Mouse (Mus musculus) embryonic facial prominence, embryonic 10.5 days (tissue): ENCODE data around the gene Gm2030. TPM values are rescaled to one million over a fixed set of nuclear protein-coding genes. Genes with fewer than 3 reads are reported as not detected.
"Not testable (repeated sequence)": the region's sequence is repeated elsewhere in the genome, so short reads cannot be mapped to it uniquely, and the experiment has no call there.

Experiments
- DNase-seq: peaks from one replicate; pipeline ENCODE4 v3.0.0-alpha.2; 2017; ENCODE audit warnings: low spot score
- H3K27ac ChIP-seq: fragments of 300-500 bp; sonication (generic); replicated peaks from 2 replicates; pipeline ENCODE4 v1.5.1; 2016; ENCODE audit warnings: mild to moderate bottlenecking
- H3K27me3 ChIP-seq: fragments of 300-500 bp; sonication (generic); replicated peaks from 2 replicates; pipeline ENCODE4 v1.6.1; 2016; ENCODE audit warnings: low read depth, mild to moderate bottlenecking; ENCODE audit not compliant: poor library complexity, severe bottlenecking
- H3K36me3 ChIP-seq: fragments of 300-500 bp; sonication (generic); replicated peaks from 2 replicates; pipeline ENCODE4 v1.6.1; 2016; ENCODE audit warnings: mild to moderate bottlenecking, moderate library complexity
- H3K4me1 ChIP-seq: fragments of 300-500 bp; sonication (generic); 2 replicates; pipeline ENCODE4 v1.6.1; 2016
- H3K4me3 ChIP-seq: fragments of 300-500 bp; sonication (generic); 2 replicates; pipeline ENCODE4 v1.5.1; 2016; ENCODE audit warnings: mild to moderate bottlenecking, moderate library complexity
- H3K9me3 ChIP-seq: fragments of 300-500 bp; sonication (generic); 2 replicates; pipeline ENCODE4 v1.6.1; 2016; ENCODE audit warnings: mild to moderate bottlenecking
- WGBS: fragments of 180-500 bp; shearing (Covaris S2); methylation state at CpG from one replicate; pipeline ENCODE4 v1.1.7; 2016; 5-methylcytosine and 5-hydroxymethylcytosine counted together
- polyA plus RNA-seq: library from polyadenylated mRNA; unstranded; fragments of >200 nt; fragmentation: Nextera tagmentation; extraction: Ambion mirVana; gene quantifications from 2 replicates; pipeline ENCODE4 v1.2.1, GENCODE M21; 2016

Gene Gm2030
- not detected in 2 replicates for polyA plus RNA-seq

DNA sequence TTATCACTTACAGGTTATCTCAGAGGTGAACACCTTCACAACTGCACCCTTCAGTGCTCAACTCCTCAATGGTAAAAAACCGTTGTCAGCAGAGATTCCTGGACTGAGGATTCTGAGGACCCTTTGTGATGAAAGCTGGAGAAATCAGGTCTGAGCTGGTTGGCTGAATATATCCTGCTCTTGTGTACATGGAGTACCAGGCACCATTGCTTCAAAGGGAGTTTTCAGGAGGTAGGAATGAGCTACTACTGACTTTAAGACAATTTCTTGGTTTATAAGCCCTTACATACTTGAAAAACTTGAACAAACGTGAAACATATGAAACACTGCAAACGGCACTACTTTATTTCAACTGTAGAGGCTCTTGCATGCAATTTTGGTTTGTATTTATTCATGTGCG is at the start of gene Gm2030:
Gm2030 (minus strand) TSS at position 101 of the 400 bp plus-strand sequence.
- H3K4me1 ChIP-seq, H3K4me3 ChIP-seq, H3K27me3 ChIP-seq, DNase-seq, H3K9me3 ChIP-seq, H3K27ac ChIP-seq, H3K36me3 ChIP-seq: not testable (repeated sequence)
- WGBS, result 72% methylated on average over 3 of the region's 4 CpGs

Other genes with a start within 250 kb of the Gm2030 start
- not detected in 2 replicates for gene Gm2012, start 78.7 kb downstream of the Gm2030 start, polyA plus RNA-seq
- gene Slx, start 235.5 kb upstream of the Gm2030 start, polyA plus RNA-seq, result not detected in 2 replicates